Mouse (Mus musculus): ENCODE results near the gene Prkg1.

DNA sequence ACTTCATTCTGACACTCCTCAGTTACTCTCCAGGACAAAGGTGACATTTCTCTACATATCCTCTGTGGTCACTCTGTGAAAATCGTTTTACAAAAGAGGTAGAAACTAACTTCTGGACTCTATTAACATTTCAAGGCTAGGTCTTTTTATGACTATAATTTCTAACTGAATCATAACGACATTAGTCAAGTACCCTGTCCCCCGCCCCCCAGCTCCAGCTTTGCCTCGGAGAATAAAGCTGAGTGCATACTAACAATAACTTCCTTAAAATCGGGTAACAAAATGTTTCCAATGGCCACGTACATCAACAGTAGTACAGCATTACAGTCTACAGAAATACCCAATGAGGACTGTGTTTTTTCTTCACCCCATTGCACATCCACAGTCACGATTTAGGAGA is 351.3 kb downstream of the Prkg1 start:
- TF ChIP-seq CTCF (IDR thresholded peaks at IDR 0.05; ENCODE audit: low read depth) (no peak), EP300 (IDR thresholded peaks at IDR 0.05; ENCODE audit: low read depth) (no peak)
